Mouse (Mus musculus) adrenal gland, postnatal 4 days (tissue): ENCODE measurements at regions not wholly inside any gene's neighbourhood (a gene's known extent, or its start where the extent isn't known, plus 50 kb on each side); places are given as distances from the start of the nearest gene placed in this dataset.

Experiments used
- DNase-seq, 2 experiments: peaks; one replicate each; pipeline ENCODE4 v3.0.0; 2021 to 2022; ENCODE audit warnings: low spot score in 2 of 2, mixed read lengths in 2 of 2

- no peak for DNase-seq
Measured at GRCm38 (mm10) chr15:74461935-74462334, 174.2 kb downstream of the Mroh4 start.

GRCm38 (mm10) chr15:74459345-74459975 lies 176.7 kb downstream of the Mroh4 start:
- DNase-seq: no peak

- DNase-seq: no peak
Measured at GRCm38 (mm10) chr15:74458940-74459339, 177.2 kb downstream of the Mroh4 start.

- DNase-seq: no peak
Measured at GRCm38 (mm10) chr15:74457965-74458364, 178.2 kb downstream of the Mroh4 start.

- no peak for DNase-seq
Measured at GRCm38 (mm10) chr15:74456675-74457040, 179.5 kb downstream of the Mroh4 start.

GRCm38 (mm10) chr15:74455921-74456674 lies 180.1 kb downstream of the Mroh4 start:
- no peak for DNase-seq

GRCm38 (mm10) chr15:74454543-74454942 lies 181.6 kb downstream of the Mroh4 start:
- DNase-seq: no peak

- no peak for DNase-seq
Measured at GRCm38 (mm10) chr15:74453810-74454209, 182.3 kb downstream of the Mroh4 start.

- no peak for DNase-seq
Measured at GRCm38 (mm10) chr15:74452426-74452825, 183.7 kb downstream of the Mroh4 start.

GRCm38 (mm10) chr15:74441889-74442288 lies 194.3 kb downstream of the Mroh4 start:
- no peak for DNase-seq

- DNase-seq: no peak
Measured at GRCm38 (mm10) chr15:74426989-74427388, 209.2 kb downstream of the Mroh4 start.

GRCm38 (mm10) chr15:74423001-74423400 lies 213.2 kb downstream of the Mroh4 start:
- DNase-seq: no peak

- no peak for DNase-seq
Measured at GRCm38 (mm10) chr15:74420550-74420949, 215.6 kb downstream of the Mroh4 start.

GRCm38 (mm10) chr15:74418635-74419034 lies 217.5 kb downstream of the Mroh4 start:
- DNase-seq: no peak

- DNase-seq: no peak
Measured at GRCm38 (mm10) chr15:74413217-74413616, 222.9 kb downstream of the Mroh4 start.

GRCm38 (mm10) chr15:74412261-74412660 lies 223.9 kb downstream of the Mroh4 start:
- no peak for DNase-seq

- no peak for DNase-seq
Measured at GRCm38 (mm10) chr15:74411097-74411496, 225.1 kb downstream of the Mroh4 start.

GRCm38 (mm10) chr15:74404866-74405265 lies 231.3 kb downstream of the Mroh4 start:
- DNase-seq: no peak

- DNase-seq: no peak
Measured at GRCm38 (mm10) chr15:74401275-74401674, 234.9 kb downstream of the Mroh4 start.

GRCm38 (mm10) chr15:74396029-74396428 lies 240.1 kb downstream of the Mroh4 start:
- DNase-seq: no peak

GRCm38 (mm10) chr15:74387533-74387932 lies 248.6 kb downstream of the Mroh4 start:
- no peak for DNase-seq

- no peak for DNase-seq
Measured at GRCm38 (mm10) chr15:74382556-74382955, 253.6 kb downstream of the Mroh4 start.

GRCm38 (mm10) chr15:74379366-74379765 lies 256.8 kb downstream of the Mroh4 start:
- DNase-seq: no peak
